ENCODE assay signal across 26 mouse cellular contexts in the genomic region with DNA sequence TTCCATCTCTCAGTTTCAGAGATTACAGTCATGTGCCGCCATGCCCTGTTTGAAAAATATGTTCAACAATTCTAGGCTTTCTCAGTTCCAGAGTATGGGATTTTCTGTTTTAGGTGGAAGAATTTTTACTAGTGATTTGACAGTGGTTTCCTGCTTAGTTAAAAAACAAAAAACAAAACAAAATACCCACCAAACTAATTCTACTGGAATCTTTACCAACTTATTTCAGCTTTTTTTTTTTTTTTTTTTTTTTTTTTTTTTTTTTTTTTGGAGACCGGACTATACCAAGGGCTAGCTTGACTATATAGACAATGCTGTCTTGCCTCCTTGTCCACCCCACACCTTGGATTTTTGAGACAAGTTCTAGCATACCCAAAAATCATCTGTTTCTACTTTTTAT.
"Had no signal": no experiment of that assay in that cellular context is flagged by ENCODE, and none has a peak within 500 bp of the region (broad histone marks: within the 10 kb centered on the region; RNA-seq: fewer than 3 reads in every experiment).

No protein-coding gene starts in this region.

- H3K9me3 ChIP-seq: embryonic facial prominence, embryonic 10.5 days; embryonic facial prominence, embryonic 12.5 days; embryonic facial prominence, embryonic 13.5 days; embryonic facial prominence, embryonic 15.5 days; forebrain, embryonic 10.5 days; forebrain, embryonic 12.5 days; forebrain, embryonic 15.5 days; heart, embryonic 10.5 days had no signal

- H3K4me2 ChIP-seq: embryonic facial prominence, embryonic 12.5 days; embryonic facial prominence, embryonic 13.5 days; embryonic facial prominence, embryonic 15.5 days; forebrain, embryonic 12.5 days; forebrain, embryonic 15.5 days; heart, embryonic 11.5 days had no signal

- H3K27ac ChIP-seq: embryonic facial prominence, embryonic 10.5 days; embryonic facial prominence, embryonic 12.5 days; embryonic facial prominence, embryonic 13.5 days; embryonic facial prominence, embryonic 15.5 days; forebrain, embryonic 10.5 days; forebrain, embryonic 12.5 days; forebrain, embryonic 15.5 days; gastrocnemius, adult 2 months; heart, adult 2 months; heart, embryonic 10.5 days had no signal

- H3K27me3 ChIP-seq: embryonic facial prominence, embryonic 12.5 days; embryonic facial prominence, embryonic 13.5 days; embryonic facial prominence, embryonic 15.5 days; forebrain, embryonic 12.5 days; forebrain, embryonic 15.5 days had no signal

- DNase-seq: cerebellum, adult 9-11 months; cerebellum, postnatal 10 days; cerebellum, postnatal 14 days; cerebellum, postnatal 25 days; cerebellum, postnatal 36 days; embryo, embryonic 11 days; forebrain, postnatal 0 days; gastrocnemius, adult 2 months; gastrocnemius, postnatal 10 days; gastrocnemius, postnatal 14 days; gastrocnemius, postnatal 25 days; heart, adult 11 months; heart, adult 18-20 months; heart, adult 2 months had no signal

- H3K4me1 ChIP-seq: embryonic facial prominence, embryonic 10.5 days; embryonic facial prominence, embryonic 12.5 days; embryonic facial prominence, embryonic 13.5 days; embryonic facial prominence, embryonic 15.5 days; forebrain, embryonic 10.5 days; forebrain, embryonic 12.5 days; forebrain, embryonic 15.5 days had no signal

- H3K9ac ChIP-seq: embryonic facial prominence, embryonic 12.5 days; embryonic facial prominence, embryonic 13.5 days; embryonic facial prominence, embryonic 15.5 days; forebrain, embryonic 12.5 days; forebrain, embryonic 15.5 days; forebrain, postnatal 0 days had no signal

- H3K4me3 ChIP-seq: embryonic facial prominence, embryonic 10.5 days; embryonic facial prominence, embryonic 12.5 days; embryonic facial prominence, embryonic 13.5 days; embryonic facial prominence, embryonic 15.5 days; erythroblast, embryonic 14.5 days; forebrain, embryonic 10.5 days; forebrain, embryonic 12.5 days; forebrain, embryonic 15.5 days; gastrocnemius, adult 2 months; heart, adult 2 months; heart, embryonic 10.5 days had no signal

- ATAC-seq: forebrain, embryonic 14.5 days; forebrain, embryonic 15.5 days; forebrain, embryonic 16.5 days; forebrain, postnatal 0 days had no signal
